Mouse (Mus musculus) liver, embryonic 14.5 days (tissue): ENCODE results near the gene Hmgb1.

Experiments used
- CTCF ChIP-seq: IDR thresholded peaks from 2 replicates; pipeline ENCODE4 v1.5.1; 2016; ENCODE audit warnings: antibody characterized with exemption, low read depth, control low read depth
- EP300 ChIP-seq: IDR thresholded peaks from 2 replicates; pipeline ENCODE4 v1.6.1; 2016; ENCODE audit warnings: antibody characterized with exemption, low read depth

GRCm38 (mm10) chr5:149168051-149168450, 16.2 kb downstream of the Hmgb1 start:
- TF ChIP-seq CTCF (no peak), EP300 (no peak)
